Mouse (Mus musculus) CH12.LX (cell line): ENCODE results near the gene C2cd4b.

Experiments used
- BHLHE40 ChIP-seq: IDR thresholded peaks from 2 replicates; pipeline ENCODE4 v1.6.1; 2011; ENCODE audit warnings: mild to moderate bottlenecking, low read depth, low read length, improper control_type of control experiment
- CHD2 ChIP-seq: IDR thresholded peaks from 2 replicates; pipeline ENCODE4 v1.6.1; 2011; ENCODE audit warnings: low read length, improper control_type of control experiment
- CTCF ChIP-seq, 2 experiments: IDR thresholded peaks in 1 of 2; conservative IDR thresholded peaks in 1 of 2; 2 replicates each; pipeline ENCODE4 v1.5.1; 2011 to 2012; ENCODE audit warnings: low read depth in 2 of 2, low read length in 2 of 2, improper control_type of control experiment in 1 of 2, inconsistent platforms in 1 of 2, mild to moderate bottlenecking in 1 of 2, moderate library complexity in 1 of 2
- E2F4 ChIP-seq: IDR thresholded peaks from 2 replicates; pipeline ENCODE4 v1.6.1; 2011; ENCODE audit warnings: low read depth, low read length, improper control_type of control experiment; ENCODE audit not compliant: insufficient replicate concordance
- MAFK ChIP-seq: IDR thresholded peaks from 2 replicates; pipeline ENCODE4 v1.6.1; 2011; ENCODE audit warnings: low read length, improper control_type of control experiment; ENCODE audit not compliant: insufficient replicate concordance
- MAX ChIP-seq: IDR thresholded peaks from 2 replicates; pipeline ENCODE4 v1.6.1; 2011; ENCODE audit warnings: low read length, improper control_type of control experiment
- MYC ChIP-seq: IDR thresholded peaks from 2 replicates; pipeline ENCODE4 v1.6.1; 2011; ENCODE audit warnings: low read depth, mild to moderate bottlenecking, improper control_type of control experiment, low read length
- POLR2A ChIP-seq: IDR thresholded peaks from 2 replicates; pipeline ENCODE4 v1.6.1; 2011; ENCODE audit warnings: low read depth, mild to moderate bottlenecking, improper control_type of control experiment, low read length
- ZMIZ1 ChIP-seq: IDR thresholded peaks from 2 replicates; pipeline ENCODE4 v1.6.1; 2012; ENCODE audit warnings: low read depth, mild to moderate bottlenecking, inconsistent platforms, low read length, improper control_type of control experiment

- peak in 1 of 2 experiments; percentile 44; a peak in 2 of 4 replicates for TF ChIP-seq CTCF (conservative IDR thresholded peaks at IDR 0.05 in 1 of 2, IDR thresholded peaks at IDR 0.05 in 1 of 2; ENCODE audit: low read depth in 2 of 2, low read length in 2 of 2)
- TF ChIP-seq ZMIZ1 = no peak
- TF ChIP-seq CHD2 = no peak
- no peak for TF ChIP-seq MYC
- no peak for TF ChIP-seq MAFK
- no peak for TF ChIP-seq BHLHE40
- no peak for TF ChIP-seq E2F4
- TF ChIP-seq POLR2A = no peak
- TF ChIP-seq MAX = no peak
Observed at GRCm38 (mm10) chr9:67722378-67722777, 36.9 kb upstream of the C2cd4b start.
